Mouse (Mus musculus) embryonic facial prominence, embryonic 13.5 days (tissue): ENCODE results near the gene Pax7. TPM values are rescaled to one million over a fixed set of nuclear protein-coding genes. Genes with fewer than 3 reads are reported as not detected.
A peak's percentile ranks its signal among the peaks of the same experiment; 100 is the strongest.

Experiments
- ATAC-seq: fragments of 200-750 bp; cut with Nextera tagmentation; 2 replicates; pipeline ENCODE4 v1.8.0; 2017; ENCODE audit warnings: low read depth; ENCODE audit not compliant: insufficient number of reproducible peaks, insufficient read depth, low FRiP score, low TSS enrichment
- H3K27ac ChIP-seq: fragments of 300-500 bp; sonication (generic); 2 replicates; pipeline ENCODE4 v1.5.1; 2015; ENCODE audit warnings: moderate library complexity, mild to moderate bottlenecking, inconsistent platforms
- H3K27me3 ChIP-seq: fragments of 300-500 bp; sonication (generic); 2 replicates; pipeline ENCODE4 v1.6.1; 2015; ENCODE audit warnings: mild to moderate bottlenecking, inconsistent platforms
- H3K36me3 ChIP-seq: fragments of 300-500 bp; sonication (generic); 2 replicates; pipeline ENCODE4 v1.6.1; 2015; ENCODE audit warnings: mild to moderate bottlenecking, inconsistent platforms
- H3K4me1 ChIP-seq: fragments of 300-500 bp; sonication (generic); 2 replicates; pipeline ENCODE4 v1.6.1; 2015; ENCODE audit warnings: inconsistent platforms
- H3K4me2 ChIP-seq: fragments of 300-500 bp; sonication (generic); 2 replicates; pipeline ENCODE4 v1.6.1; 2015; ENCODE audit warnings: moderate library complexity, mild to moderate bottlenecking, inconsistent platforms
- H3K4me3 ChIP-seq: fragments of 300-500 bp; sonication (generic); 2 replicates; pipeline ENCODE4 v1.5.1; 2015; ENCODE audit warnings: mild to moderate bottlenecking, inconsistent platforms
- H3K9ac ChIP-seq: fragments of 300-500 bp; sonication (generic); 2 replicates; pipeline ENCODE4 v1.6.1; 2015; ENCODE audit warnings: mild to moderate bottlenecking, inconsistent platforms
- H3K9me3 ChIP-seq: fragments of 300-500 bp; sonication (generic); 2 replicates; pipeline ENCODE4 v1.6.1; 2016; ENCODE audit warnings: inconsistent platforms
- WGBS: fragments of 180-500 bp; shearing (Covaris S2); methylation state at CpG from one replicate; pipeline ENCODE4 v1.1.7; 2015; ENCODE audit warnings: mixed read lengths; 5-methylcytosine and 5-hydroxymethylcytosine counted together
- polyA plus RNA-seq: library from polyadenylated mRNA; unstranded; fragments of >200 nt; fragmentation: Nextera tagmentation; extraction: Ambion mirVana; gene quantifications from 2 replicates; pipeline ENCODE4 v1.2.1, GENCODE M21; 2015

Gene Pax7
- polyA plus RNA-seq, 1 experiment from 2014 or later: 2.5 TPM

DNA sequence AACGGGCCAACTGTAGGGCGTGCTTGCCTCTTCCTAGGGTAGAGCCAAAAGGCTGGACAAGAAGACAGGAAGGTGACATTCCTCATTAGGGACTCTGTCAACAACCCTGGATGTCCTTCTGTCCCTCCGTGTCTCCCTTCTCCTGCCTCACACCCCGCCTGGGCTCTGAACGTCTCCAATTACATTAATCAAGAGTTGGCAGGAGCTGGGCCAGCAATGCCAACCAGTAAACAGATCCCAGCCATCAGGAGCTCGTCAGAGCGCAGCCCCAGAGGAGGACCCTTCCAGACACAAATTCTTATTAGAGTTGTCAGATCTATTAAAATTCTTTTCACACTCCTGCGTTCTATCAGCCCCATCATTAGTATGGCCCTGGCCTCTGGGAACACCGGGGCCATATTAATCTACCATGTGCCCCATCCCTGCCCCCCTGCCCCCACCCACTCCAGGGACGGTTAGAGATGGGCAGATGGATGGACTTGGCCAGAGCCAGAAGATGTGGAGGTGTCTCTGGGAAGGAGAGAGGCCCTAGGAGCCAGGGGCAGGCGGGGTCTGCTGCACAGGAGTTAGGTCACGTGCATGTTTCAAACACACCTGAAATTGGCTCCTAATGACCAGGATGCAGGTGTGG lies 88.4 kb downstream of the Pax7 start:
- Histone ChIP-seq H3K27me3 (no peaks in the 10 kb centered on the region), H3K4me2 (no peak overlapping the region), H3K4me1 (peaks cover 28% of the 10 kb centered on the region), H3K4me3 (no peak overlapping the region), H3K27ac (no peak overlapping the region), H3K9ac (no peak overlapping the region), H3K36me3 (peaks cover 9% of the 10 kb centered on the region), H3K9me3 (no peaks in the 10 kb centered on the region)
- ATAC-seq: no peak
- WGBS: 47% methylated on average over 12 of the region's 12 CpGs

- no peak for ATAC-seq
These were observed 89.7 kb downstream of the Pax7 start for GRCm38 (mm10) chr4:139743626-139744025.

GRCm38 (mm10) chr4:139737035-139737434 lies 96.3 kb downstream of the Pax7 start:
- Histone ChIP-seq H3K27me3 (no peaks in the 10 kb centered on the region), H3K36me3 (no peaks in the 10 kb centered on the region)
- 86% methylated on average over 9 of the region's 9 CpGs for WGBS

More at GRCm38 (mm10) chr4:139743626-139744025, 89.7 kb downstream of the Pax7 start:
- Histone ChIP-seq H3K4me1 (peaks cover 28% of the 10 kb centered on the region), H3K4me2 (no peak overlapping the region), H3K4me3 (no peak overlapping the region), H3K36me3 (peaks cover 3% of the 10 kb centered on the region), H3K27me3 (no peaks in the 10 kb centered on the region), H3K9me3 (no peaks in the 10 kb centered on the region), H3K27ac (no peak overlapping the region), H3K9ac (no peak overlapping the region)
- 66% methylated on average over 3 of the region's 3 CpGs for WGBS

DNA sequence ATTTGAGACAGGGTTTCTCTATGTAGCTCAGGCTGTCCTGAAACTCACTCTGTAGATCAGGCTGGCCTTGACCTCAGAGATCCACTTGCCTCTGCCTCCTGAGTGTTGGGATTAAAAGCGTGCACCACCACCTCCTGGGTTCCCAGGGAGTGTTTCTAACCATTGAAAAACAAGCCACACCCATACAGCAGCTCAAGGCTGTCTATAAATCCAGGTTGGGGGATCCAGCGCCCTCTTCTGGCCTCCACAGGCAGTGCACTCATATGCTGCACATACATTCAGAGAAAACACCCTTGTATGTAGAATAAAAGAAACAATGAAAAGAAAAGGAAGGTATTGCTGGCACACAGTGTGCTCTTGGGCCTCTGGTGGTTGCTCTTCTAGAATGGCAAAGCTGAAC lies 106.2 kb downstream of the Pax7 start:
- WGBS: 60% methylated on average over 2 of the region's 2 CpGs
- no peak overlapping the region for H3K27ac ChIP-seq
- no peak overlapping the region for H3K4me3 ChIP-seq
- no peak overlapping the region for H3K9ac ChIP-seq
- ATAC-seq: no peak
- no peaks in the 10 kb centered on the region for H3K36me3 ChIP-seq
- no peaks in the 10 kb centered on the region for H3K9me3 ChIP-seq
- peaks cover 6% of the 10 kb centered on the region; the same call in 1 of the 2 replicates for H3K4me1 ChIP-seq
- no peak overlapping the region for H3K4me2 ChIP-seq
- H3K27me3 ChIP-seq: peaks cover 13% of the 10 kb centered on the region

More at GRCm38 (mm10) chr4:139737035-139737434, 96.3 kb downstream of the Pax7 start:
- Histone ChIP-seq H3K9me3 (no peaks in the 10 kb centered on the region), H3K4me2 (no peak overlapping the region), H3K4me3 (no peak overlapping the region), H3K27ac (no peak overlapping the region), H3K9ac (no peak overlapping the region), H3K4me1 (no peaks in the 10 kb centered on the region)
- no peak for ATAC-seq

- no peaks in the 10 kb centered on the region for H3K9me3 ChIP-seq
- ATAC-seq: no peak
- no peak overlapping the region for H3K9ac ChIP-seq
- H3K36me3 ChIP-seq: no peaks in the 10 kb centered on the region
- 61% methylated on average over 15 of the region's 15 CpGs for WGBS
- peaks cover 13% of the 10 kb centered on the region for H3K27me3 ChIP-seq
- H3K4me2 ChIP-seq: no peak overlapping the region
- peaks cover 6% of the 10 kb centered on the region; the same call in 1 of the 2 replicates for H3K4me1 ChIP-seq
- H3K27ac ChIP-seq: no peak overlapping the region
- no peak overlapping the region for H3K4me3 ChIP-seq
These were observed 107.9 kb downstream of the Pax7 start for GRCm38 (mm10) chr4:139725421-139725820.

DNA sequence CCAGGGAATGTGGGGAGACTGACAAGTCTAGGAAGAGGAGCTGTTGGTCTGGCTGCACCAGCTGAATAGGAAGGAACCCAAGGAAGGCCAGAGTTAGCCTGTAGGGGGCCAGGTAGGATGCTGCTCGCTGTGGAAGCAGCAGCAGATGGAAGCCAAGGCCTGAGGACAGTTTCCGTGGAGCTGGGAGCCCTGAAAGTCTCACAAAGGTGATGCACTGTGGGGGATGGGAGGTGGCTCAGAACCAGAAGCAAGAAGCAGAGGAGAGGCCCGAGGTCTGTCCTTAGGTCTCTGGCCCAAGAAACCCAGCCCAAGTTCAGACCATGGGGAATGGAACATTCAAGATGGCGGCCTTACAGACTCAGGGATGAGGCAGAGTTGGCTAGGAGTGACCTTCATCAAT lies 109.0 kb downstream of the Pax7 start:
- no peak for ATAC-seq
- H3K27ac ChIP-seq: no peak overlapping the region

GRCm38 (mm10) chr4:139718978-139719377 lies 114.3 kb downstream of the Pax7 start:
- Histone ChIP-seq H3K27me3 (peaks cover 5% of the 10 kb centered on the region), H3K4me1 (peaks cover 20% of the 10 kb centered on the region), H3K9ac (no peak overlapping the region), H3K36me3 (no peaks in the 10 kb centered on the region), H3K9me3 (no peaks in the 10 kb centered on the region), H3K27ac (no peak overlapping the region), H3K4me3 (no peak overlapping the region), H3K4me2 (no peak overlapping the region)
- 83% methylated on average over 5 of the region's 5 CpGs for WGBS
- no peak for ATAC-seq

More for the DNA sequence above, 109.0 kb downstream of the Pax7 start:
- H3K4me1 ChIP-seq: peaks cover 6% of the 10 kb centered on the region; the same call in 1 of the 2 replicates
- no peak overlapping the region for H3K9ac ChIP-seq
- H3K36me3 ChIP-seq: no peaks in the 10 kb centered on the region
- WGBS: 55% methylated on average over 4 of the region's 4 CpGs
- H3K27me3 ChIP-seq: peaks cover 13% of the 10 kb centered on the region
- H3K4me3 ChIP-seq: no peak overlapping the region
- H3K4me2 ChIP-seq: peak overlapping the region; percentile 37
- H3K9me3 ChIP-seq: no peaks in the 10 kb centered on the region

- Histone ChIP-seq H3K9me3 (no peaks in the 10 kb centered on the region), H3K9ac (no peak overlapping the region), H3K27me3 (no peaks in the 10 kb centered on the region), H3K4me2 (no peak overlapping the region), H3K36me3 (no peaks in the 10 kb centered on the region), H3K27ac (no peak overlapping the region), H3K4me1 (peaks cover 21% of the 10 kb centered on the region), H3K4me3 (no peak overlapping the region)
- ATAC-seq: no peak
- 80% methylated on average over 10 of the region's 10 CpGs for WGBS
These were observed 116.7 kb downstream of the Pax7 start for GRCm38 (mm10) chr4:139716477-139717169.

- H3K4me2 ChIP-seq: no peak overlapping the region
- peaks cover 25% of the 10 kb centered on the region for H3K4me1 ChIP-seq
- H3K27ac ChIP-seq: no peak overlapping the region; the same call in 1 of the 2 replicates
- no peaks in the 10 kb centered on the region for H3K27me3 ChIP-seq
- 7% methylated on average over 13 of the region's 13 CpGs for WGBS
- no peak for ATAC-seq
- no peak overlapping the region for H3K4me3 ChIP-seq
- H3K9me3 ChIP-seq: no peaks in the 10 kb centered on the region
- no peaks in the 10 kb centered on the region for H3K36me3 ChIP-seq
- peak overlapping the region; percentile 32; the same call in 1 of the 2 replicates for H3K9ac ChIP-seq
These were observed 117.9 kb downstream of the Pax7 start for GRCm38 (mm10) chr4:139715241-139715932.

DNA sequence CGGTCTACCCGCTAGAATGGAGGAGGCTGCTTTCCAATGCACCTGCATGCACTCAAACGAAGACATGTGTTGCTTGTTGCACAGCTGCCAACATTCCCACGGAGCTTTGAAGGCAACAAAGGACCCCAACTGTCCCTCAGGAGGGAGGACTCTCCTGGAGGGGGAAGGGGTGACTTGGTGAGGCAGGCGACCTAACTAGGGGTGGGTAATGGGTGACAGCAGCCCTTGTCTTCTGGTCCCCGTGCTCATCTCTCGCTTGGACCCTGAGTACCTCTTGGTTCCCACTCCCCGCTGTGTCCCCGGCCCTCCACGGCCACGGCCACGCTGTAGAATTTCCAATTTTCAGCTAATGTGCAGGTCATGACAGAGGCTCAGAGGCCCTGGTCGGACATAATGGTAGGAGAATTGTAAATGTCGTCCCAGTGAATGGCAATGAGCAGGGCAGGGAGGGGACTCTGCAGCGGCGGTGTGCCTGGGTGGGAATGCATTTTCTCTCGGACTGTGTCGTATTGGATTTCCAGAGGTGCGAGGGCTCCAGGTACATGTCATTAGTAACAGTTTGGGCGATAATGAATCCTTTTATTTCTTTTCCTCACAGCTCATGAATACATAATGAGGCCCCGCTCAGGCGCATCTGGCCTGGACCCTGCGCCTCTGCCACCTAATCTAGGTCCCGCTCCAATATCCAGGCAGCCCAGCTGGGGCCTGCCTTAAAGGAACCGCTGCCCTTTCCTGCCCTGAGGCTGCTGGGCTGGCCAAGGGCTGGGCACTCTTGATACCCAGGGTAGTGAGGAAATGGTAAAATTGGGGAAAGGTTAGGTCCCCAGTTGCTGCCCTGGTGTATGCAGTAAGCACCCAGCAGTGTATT lies 122.6 kb downstream of the Pax7 start:
- Histone ChIP-seq H3K9me3 (no peaks in the 10 kb centered on the region), H3K36me3 (no peaks in the 10 kb centered on the region), H3K27me3 (no peaks in the 10 kb centered on the region; the same call in 1 of the 2 replicates), H3K9ac (no peak overlapping the region), H3K4me2 (no peak overlapping the region), H3K4me3 (no peak overlapping the region), H3K4me1 (peaks cover 22% of the 10 kb centered on the region), H3K27ac (no peak overlapping the region)
- WGBS: 43% methylated on average over 25 of the region's 25 CpGs
- no peak for ATAC-seq

DNA sequence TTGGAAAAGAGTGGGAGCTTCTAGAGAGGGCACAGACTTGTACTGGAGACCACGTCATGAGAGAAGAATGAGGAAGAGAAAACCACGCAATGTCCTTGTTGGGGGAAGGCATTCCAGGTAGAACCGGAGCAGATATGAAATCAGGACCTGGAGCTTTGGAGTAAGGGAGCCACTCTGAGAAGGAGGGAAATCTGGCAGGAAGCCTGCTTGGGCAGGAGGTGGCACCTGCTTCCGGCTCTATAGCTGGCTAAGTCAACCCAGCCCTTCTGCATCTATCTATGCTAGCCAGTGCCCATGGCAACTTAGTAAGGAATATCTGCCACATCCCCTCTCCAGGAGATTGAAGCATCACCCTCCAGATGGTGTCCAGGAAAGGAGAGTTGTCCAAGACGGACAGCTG lies 127.3 kb downstream of the Pax7 start:
- Histone ChIP-seq H3K27me3 (no peaks in the 10 kb centered on the region; the same call in 1 of the 2 replicates), H3K9me3 (no peaks in the 10 kb centered on the region), H3K4me1 (peaks cover 3% of the 10 kb centered on the region; the same call in 1 of the 2 replicates), H3K4me2 (no peak overlapping the region), H3K27ac (no peak overlapping the region), H3K4me3 (no peak overlapping the region), H3K9ac (no peak overlapping the region), H3K36me3 (no peaks in the 10 kb centered on the region)
- 78% methylated on average over 5 of the region's 5 CpGs for WGBS
- ATAC-seq: no peak
